Mouse (Mus musculus) cerebellum, adult 9-11 months (tissue): ENCODE measurements around the gene Hsh2d.

ENCODE experiments used
- DNase-seq: peaks from one replicate; pipeline ENCODE4 v3.0.0; 2022

Gene Hsh2d

DNA sequence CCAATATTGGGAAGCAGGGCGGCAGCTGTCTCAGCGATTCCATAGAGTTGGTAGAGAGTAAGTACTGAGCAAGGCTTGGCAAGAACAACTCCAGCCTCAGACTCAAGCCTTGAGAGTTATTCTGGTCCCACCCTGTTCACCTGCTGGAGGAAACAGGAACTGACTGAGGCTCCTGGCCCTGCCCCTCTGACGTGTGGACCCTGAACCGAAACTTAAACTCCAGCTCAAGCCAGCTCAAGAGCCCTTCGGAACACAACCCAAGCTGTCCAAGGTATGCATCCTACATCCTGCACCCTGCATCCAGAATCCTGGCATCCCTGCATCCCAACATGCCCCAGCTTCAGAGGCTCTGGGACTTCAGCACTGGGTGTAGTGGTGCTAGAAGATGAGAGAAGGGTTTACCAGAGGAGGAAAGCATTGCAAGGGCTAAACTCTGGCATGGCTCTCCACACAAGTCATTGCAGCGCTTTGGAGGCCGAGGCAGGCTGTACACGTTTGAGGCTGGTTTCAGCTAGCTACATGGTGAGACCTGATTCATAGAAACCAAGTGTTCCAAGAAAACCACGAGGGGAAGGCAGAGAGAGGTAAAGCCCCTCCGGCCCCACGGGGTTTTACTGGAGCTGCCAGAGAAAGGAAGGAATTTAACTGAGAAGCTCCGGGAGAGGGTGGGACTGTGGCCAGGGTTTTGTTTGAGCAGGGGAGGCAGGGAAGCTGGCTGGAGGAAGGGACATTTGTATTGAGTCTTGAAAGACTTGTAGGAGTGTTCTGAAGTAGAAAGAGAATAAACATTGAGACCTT is at the start of gene Hsh2d:
Gene Hsh2d, plus strand, starts transcription at position 222 of the 798 bp plus-strand sequence.
- no peak for DNase-seq

DNA sequence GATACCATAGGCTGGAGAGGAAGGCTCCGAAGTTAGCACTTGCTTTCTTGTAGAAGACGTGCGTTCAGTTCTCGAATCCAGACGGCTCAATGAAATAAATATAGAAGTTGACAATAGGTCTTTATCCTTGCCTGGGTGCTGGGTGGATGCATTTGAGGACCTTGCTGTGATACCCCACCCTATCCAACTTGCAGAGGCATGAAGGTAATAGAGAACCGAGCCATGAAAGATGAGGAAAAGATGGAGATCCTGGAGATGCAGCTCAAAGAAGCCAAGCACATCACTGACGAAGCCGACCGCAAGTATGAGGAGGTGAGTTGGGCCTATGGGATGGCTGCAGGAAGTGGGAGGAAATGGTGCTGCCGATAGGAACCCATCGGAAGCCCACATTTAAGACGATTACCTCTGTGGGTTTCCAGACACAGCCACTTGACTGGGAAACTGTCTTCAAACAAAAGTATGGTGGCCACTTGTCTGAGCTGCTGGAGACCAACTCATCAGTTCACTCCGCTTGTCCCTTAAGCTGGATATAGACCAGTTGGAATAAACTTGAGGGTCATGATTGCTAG is 46.1 kb upstream of the Hsh2d start:
- no peak for DNase-seq

DNA sequence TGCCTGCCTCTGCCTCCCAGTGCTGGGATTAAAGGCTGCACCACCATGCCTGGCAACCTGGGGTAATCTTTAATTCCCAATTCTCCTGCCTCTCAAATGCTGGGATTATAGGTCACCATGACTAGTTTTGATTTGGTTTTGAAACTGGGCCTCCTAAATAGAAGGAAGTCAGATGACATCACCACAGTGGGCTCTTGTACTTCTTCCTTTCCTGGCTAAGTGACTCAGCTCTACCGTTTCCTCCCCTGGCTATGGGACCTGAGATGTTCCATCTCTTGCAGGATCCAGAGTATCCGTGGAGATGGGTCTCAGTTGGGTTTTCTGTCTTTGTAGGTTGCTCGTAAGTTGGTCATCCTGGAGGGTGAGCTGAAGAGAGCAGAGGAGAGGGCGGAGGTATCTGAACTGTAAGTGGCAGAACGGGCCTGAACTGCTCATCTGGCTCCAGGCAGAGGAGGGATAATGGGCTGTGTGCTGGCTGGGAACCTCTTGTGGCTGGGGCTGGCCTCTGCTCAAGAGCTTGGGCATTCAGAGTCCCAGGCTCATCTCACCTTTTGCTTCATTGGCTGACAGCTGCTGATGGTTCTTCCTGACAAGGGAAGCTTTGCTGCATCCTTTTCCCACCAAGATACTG is 45.0 kb upstream of the Hsh2d start:
- DNase-seq, result no peak

DNA sequence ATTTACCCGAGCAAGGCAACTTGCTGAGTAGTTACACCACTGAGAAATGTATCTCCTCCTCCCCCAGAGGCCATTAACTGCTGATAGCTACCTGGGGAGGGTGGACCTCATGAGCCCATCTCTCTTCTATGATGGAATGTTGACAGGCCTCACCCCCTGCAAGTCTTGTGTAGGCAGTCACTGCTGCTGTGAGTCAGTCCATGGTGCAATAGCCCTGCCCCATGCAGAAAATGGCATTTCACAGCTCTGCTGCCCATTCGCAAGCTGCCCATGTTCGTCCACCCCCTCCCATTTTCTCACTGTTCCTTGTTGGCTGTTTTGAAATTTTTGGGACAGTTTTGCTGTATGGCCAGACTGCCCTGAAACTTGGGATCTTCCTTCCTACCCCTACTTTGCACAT is 43.9 kb upstream of the Hsh2d start:
- no peak for DNase-seq

DNA sequence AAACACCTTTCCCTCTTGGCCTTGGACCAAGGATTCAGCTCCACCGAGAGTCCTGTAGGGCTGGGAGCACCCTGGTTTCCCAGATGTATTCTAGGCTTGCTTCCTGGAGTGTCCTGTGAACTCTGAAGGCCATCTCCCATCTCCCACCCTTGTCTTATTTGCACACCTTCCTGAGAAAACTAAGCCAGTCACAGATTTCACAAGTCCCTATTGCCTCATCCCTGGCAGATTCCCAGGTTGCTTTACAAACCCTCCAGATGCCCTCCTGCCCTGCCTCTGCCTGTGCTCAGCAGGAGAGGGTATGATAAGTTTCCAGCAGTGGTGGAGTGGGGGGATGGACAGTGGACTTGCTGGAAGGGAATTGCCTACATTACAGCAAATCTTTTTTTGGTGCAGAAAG is 43.4 kb upstream of the Hsh2d start:
- no peak for DNase-seq

DNA sequence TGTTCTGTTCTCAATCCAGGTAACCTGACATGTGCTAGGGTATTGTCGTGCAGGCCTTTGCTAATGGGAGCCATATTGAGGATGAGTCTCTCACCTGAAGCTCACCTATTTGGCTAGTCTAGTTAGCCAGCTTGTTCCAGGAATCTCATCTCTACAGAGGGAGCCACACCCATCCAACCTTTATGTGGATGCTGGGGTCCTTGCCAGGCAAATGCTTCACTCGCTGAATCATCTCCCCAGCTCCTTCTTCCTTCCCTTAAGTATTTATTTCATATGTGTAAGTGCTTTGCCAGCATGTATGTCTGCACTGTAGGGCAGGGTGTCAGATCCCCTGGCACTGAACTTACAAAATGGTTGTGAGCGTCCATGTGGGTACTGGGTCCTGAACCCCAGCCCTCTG is 42.9 kb upstream of the Hsh2d start:
- DNase-seq, result no peak

DNA sequence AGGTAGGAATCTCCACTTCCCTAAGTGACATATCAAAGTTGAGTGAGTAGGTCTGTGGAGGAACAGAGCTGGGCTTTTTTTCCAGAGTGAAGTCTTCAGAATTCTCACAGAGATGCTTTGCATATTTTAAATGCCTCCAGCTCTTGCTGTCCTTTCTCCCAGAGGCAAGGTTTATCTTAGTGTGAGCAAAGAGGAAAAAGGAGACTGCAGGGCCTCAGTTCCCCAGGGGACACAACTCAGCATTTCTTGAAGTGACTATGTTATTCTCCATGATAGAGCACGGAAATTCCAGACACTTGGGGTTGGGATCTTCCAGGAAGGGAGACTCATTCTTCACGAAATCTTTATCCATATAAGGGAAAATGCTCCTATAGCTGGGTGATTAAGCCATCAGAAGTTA is 42.2 kb upstream of the Hsh2d start:
- no peak for DNase-seq

DNA sequence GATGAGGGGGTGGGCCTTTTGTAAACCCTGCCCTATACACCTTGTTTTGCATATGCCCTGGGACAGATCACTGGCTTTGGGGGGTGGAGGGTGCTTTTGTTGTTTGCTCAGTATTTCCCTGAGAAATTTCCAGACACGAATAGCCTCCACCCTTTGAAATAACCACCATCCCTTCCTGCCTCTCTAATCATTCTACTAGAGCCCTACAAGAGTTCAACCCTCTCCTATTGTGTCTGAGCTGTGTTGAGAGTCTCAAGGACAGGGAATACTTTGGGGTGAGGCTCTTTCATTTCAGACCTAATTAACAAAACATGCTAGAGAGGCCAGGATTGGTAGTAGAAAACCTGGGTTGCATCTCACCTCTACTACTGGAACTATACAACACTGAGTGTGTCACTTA is 40.4 kb upstream of the Hsh2d start:
- DNase-seq, result no peak

DNA sequence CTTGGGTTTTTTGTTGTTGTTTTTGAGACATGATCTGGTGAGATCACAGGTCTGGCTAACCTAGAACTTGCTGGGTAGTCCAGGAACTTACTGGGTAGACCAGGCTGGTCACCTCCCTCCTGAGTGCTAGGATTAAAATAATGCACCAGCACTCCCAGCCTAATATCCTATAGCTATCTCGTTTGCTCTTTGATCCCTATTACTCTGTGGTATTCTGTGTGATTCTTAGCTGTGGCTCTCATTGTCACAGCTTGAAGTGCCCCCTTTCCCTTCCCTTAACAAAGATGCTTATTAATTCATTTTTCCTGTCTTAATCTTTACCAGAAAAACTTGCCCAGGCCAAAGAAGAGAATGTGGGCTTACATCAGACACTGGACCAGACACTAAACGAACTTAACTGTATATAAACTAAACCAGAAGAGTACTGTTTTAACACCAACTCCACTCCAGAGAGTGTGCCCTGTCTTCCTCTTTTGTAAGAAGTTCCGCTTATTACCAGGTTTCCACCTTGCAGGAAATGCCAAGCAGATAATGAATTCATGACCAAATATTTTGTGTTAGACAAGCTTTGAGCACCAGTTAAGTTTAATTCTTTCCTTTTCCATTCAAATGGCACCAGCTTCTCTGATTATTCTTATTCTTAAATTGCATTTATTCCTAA is 37.9 kb upstream of the Hsh2d start:
- no peak for DNase-seq

DNA sequence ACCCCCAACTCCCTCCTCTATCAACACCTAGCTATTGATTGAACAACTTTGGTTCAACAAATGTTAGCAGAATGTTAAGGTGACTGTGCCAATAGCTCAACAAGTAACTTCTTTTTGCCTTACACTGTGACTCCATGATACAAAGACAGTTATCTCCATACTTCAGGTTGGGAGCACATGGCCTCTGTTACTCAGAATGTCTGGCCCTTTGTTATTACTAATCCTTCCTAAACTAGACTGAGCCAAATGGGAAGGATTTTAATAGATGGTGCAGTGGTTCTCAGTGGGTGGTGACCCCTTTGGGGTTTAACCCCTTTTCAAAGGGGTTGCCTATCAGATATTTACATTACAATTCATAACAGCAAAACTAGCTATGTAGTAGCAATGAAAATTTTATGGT is 36.1 kb upstream of the Hsh2d start:
- DNase-seq, result no peak

DNA sequence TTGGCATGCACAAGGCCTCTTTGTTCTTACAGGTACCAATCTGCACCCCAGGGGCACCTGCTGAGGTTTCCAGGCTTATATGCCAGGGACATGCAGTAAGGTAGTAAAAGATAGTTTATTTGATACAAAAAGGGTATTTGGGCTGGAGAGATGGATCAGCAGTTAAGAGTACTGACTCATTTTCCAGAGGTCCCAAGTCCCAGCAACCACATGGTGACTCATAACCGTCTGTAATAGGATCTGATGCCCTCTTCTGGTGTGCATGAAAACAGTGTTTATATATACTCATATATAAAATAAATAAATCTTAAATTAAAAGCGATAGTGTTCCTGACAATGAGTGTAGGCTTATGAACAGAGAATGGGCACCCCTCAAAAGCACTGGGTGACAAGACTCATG is 31.3 kb upstream of the Hsh2d start:
- DNase-seq, result no peak

DNA sequence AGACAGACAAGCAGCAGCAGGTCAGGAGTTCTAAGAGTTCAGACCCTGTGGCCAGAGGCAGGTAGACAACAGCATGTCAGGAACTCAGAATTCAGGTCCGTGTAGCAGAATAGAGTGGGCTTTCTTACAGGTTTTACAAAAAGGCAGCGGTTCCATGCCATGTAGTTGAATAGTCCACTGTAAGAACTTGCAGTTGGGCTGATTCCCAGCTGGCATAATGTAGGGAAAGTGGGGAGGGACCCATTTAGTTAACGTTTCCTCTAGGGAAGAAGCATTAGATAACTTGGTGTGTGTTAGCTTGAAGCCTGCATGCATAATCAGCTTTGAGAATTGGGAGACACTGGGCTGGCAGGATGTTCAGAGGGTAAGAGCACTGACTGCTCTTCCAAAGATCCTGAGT is 30.7 kb upstream of the Hsh2d start:
- DNase-seq, result no peak

DNA sequence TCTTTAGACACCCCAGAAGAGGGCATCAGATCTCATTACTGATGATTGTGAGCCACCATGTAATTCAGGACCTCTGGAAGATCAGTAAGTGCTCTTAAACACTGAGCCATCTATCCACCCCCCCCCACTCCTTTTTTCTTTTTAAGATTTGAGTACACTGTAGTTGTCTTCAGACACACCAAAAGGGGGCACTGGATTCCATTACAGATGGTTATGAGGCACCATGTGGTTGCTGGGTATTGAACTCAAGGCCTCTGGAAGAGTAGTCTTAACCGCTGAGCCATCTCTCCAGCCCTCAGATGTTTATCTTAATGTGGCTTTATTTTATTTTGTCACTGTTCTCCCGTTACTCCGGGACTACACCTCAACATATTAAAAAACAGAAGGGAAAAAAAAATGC is 29.4 kb upstream of the Hsh2d start:
- peak; percentile 54 for DNase-seq

DNA sequence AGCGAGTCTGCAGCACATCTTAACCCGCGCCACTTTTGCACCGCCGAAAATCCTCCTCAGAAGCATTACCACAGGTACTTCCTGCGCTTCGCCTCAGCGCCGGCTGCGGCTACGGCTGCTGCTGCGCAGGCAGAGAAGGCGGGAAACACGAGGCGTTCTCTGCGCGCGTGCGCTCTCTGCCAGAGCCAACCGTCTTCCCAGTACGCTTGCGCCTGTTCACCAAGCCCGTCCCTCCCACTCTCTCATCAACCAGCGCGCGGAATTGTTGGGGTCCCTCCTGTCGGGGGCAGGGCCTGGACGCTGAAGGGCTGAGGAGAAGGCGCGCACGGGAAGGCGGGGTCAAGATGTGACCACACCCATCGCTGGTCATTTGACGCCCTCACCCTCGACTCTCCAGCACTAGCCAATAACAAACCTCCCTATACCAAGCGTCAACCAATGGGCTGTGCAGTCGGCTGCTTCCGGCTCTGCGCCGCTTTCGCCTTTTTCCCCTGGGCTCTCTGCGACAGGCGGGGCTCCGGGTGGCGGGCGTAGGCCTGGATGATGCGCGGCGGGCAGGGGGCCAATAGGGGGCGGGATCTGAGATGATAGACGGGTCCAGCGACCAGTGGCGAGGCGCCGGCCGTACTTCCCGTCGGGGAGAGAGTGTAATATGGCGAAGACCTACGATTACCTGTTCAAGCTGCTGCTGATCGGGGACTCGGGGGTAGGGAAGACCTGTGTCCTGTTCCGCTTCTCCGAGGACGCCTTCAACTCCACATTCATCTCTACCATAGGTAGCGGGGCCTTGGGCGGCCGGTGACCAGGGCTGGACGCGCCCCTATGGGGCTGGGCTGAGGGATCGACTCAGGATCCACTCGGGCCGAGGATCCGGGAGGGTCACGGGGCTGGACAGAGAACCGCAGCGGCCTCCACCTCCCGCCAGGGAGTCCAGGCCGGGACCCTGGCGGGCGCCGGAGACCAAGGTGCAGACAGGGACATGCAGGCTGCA is 28.4 kb upstream of the Hsh2d start, which contains the start of gene Rab8a:
Gene Rab8a, plus strand, starts transcription at position 494 of the 991 bp plus-strand sequence.
- DNase-seq, result peak; percentile 100

DNA sequence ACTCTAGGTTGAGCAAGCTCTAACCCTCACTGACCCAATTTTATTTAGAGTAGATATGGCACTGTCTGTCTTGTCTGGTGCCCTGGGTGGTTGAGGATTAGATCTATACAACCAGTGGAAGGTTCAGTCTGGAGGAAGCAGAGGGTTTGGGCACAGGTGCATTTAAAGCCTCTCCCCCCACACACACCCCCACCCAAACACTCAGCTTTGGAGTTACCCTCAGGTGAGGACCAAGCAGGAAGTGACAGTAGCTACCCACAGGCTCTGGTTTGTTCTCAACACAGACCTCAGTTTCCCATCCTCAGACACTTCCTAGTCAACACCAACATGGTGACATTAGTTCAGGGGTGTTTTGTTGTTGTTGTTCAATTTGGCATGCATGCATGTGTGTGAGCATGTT is 26.6 kb upstream of the Hsh2d start:
- no peak for DNase-seq

DNA sequence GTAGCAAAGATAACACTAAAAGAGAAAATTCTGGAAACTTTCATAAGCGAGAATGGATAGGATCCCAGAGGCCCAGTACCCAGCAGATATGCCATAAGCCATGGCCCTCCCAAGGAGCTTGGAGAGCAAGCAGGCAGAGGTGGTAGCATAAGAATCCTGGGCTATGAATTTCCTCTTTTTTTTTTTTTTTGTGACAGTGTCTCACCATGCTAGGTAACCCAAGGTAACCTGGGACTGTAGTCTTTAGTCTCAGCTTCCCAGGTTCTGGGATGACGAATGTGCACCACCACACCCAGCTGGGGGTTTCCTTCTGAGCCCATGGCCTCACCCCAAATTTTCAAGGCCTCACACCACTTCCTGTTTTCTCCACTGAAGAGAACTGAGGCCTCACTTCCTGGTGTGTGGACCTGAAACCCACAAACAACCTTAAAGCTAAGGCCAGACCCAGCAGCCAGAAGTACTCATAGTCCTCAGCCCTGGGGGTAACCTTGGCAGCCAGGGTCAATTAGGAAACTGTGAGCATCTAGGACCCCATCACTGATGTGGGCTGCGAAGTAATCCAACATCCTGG is 20.3 kb upstream of the Hsh2d start:
- DNase-seq, result no peak

DNA sequence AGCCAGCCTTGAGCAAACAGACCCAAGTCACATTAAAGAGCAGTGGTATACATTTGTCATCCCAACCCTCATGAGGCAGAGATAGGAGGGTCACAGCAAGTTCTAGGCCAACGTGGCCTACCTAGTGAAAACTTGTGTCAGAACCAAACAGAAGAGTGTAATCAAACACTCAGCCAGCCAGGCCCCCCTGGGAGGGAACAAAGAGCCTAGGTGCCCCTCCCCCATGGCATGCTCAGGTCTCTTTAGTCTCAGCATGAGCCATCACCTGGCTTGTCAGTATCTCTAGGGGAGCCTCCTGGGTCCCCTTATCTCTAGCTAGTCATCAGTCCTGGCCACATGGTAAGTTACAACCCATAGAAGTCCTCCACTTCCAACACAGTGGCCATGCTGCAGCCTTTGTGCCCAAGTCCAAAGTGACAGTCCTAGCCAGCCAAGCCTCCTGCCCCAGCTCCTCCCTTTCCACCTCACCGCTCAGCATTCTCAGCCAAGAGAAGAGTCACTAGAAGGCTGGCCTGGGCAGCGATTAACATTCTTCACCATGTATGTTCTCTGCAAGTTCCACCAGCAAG is 19.7 kb upstream of the Hsh2d start:
- DNase-seq, result no peak

DNA sequence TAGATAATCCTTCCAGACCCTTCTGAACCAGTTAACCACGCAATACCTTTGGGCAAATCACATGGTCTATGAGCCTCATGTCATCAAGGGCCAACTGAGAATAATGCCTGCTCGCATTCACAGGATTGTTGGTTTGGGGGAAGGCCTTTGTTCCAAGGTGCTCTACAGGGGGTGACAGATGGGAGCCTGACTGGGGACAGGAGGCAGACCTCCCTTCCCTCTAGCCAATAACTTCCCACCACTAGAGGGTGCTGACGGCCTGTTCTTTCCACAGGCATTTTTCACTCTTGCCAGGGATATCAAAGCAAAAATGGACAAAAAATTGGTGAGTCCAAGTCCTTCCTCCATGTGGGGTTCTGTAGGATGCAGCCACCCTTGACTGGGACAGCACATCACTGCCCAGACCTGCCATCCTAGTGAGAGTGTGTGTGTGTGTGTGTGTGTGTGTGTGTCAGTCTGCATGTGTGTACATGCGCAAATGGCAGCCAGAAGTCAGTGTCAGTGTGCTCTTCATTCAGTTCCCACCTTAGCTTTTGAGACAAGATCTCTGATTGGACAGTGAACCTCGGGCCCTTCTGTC is 12.0 kb upstream of the Hsh2d start:
- peak; percentile 76 for DNase-seq

DNA sequence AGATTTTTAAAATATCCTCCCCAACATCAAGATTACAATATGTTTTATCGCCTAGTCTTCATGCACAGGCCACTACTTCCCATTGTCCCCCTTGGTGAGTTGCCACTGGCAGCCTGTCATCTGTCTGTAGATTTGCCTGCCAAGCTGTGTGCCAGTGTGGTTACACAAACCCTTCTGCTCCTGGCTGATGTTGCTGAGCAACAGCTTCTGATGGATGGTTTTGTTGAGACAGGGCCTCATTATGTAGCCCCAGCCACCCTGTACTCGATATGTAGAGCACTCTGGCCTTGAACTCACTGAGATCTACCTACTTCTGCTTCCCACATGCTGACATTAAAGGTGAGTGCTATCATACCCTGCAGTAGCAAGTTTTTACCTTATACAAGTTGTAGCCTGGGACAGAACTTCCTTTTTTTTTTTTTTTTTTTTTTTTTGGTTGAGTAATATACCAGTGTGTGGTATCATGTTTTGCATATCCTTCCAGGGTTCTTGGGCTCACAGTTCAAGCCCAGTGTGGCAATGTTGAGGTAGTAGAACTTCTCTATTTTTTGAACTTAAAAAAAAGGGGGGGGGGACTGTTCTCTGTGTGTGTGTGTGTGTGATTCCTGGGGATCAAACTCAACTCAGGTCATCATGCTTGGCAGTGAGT is 5.8 kb upstream of the Hsh2d start:
- no peak for DNase-seq

DNA sequence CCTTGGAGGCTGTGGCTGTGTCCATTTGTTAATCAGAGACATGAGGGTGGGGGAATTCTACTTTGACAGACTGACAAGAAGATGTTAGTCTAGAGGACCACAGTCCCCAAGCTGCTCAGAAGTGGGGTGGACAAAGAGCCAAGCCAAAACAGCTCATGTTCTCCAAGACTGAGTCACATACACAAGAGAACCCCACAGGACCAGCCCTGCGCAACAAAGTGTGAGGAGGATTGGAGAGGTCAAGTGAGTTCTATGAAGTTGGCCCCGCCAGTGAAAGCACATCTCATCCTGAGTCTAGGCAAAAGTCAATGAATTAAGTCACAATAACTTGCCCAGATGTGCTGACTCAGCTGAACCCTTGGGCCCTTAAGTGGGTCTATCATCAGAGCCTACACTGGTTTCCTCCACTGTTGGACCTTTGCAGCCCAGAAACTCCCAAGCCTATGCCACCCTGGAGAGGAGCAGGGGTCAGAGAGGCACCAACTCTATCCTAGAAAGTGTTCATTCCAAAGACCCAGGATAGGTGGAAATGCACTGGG is 1.6 kb upstream of the Hsh2d start:
- no peak for DNase-seq

DNA sequence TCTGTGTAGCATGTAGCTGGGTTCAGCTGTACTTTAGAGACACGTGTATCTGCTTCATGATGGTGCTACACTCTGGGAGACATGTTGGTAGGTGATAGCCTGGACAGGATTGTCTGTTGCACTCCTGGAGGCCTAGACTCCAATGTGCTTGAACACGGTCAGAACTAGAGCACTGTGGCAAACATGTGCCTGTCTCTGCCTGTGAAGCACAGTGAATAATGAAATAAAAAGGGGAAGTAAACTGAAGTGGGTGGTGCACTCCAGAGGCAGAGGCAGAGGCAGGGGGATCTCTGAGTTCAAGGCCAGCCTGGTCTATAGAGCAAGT is 739 bp downstream of the Hsh2d start:
- no peak for DNase-seq
